Comparison of ENCODE assay signal across 8 mouse cellular contexts in the genomic region with DNA sequence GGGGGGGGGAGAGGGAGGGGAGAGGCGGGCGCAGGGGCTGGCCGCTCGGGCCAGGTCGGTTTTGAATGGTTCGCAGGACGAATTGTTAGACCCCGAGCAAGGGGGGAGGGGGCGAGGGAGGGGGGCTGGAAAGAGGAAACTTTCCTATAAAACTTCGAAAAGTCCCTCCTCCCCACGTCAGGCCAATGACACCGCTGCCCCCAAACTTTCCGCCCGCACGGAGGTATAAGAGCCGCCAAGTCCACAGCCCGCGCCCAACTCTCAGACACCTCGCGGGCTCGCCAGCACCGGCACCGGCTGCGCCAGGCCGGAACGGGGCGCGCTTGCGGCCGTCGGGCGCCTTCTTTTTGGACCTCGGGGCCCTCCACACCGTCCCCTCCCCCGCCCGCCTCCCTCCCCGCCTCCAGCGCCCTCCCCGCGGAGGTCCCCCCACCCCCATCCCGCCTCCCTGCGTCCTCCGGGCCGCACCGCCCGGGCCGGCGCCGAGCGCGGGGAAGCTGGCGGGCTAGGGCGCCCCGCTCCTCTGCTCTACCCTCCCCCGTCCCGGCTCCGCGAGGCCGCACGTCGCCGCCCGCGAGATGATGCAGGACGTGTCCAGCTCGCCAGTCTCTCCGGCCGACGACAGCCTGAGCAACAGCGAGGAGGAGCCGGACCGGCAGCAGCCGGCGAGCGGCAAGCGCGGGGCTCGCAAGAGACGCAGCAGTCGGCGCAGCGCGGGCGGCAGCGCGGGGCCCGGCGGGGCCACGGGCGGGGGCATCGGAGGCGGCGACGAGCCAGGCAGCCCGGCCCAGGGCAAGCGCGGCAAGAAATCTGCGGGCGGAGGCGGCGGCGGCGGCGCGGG. TPM values are rescaled to one million over a fixed set of nuclear protein-coding genes. Genes with fewer than 3 reads are reported as not detected.
DNase-seq lines count a peak whose midpoint lies in the region; ATAC-seq lines count a peak whose summit lies in the region.

A gene (plus strand): TSS at position 272 of the 841 bp plus-strand sequence.

- peaks cover 7% of the 10 kb centered on the region; the same call in 1 of the 2 replicates for H3K9me3 ChIP-seq in megakaryocyte, embryonic 14.5 days
- no peaks in the 10 kb centered on the region for H3K9me3 ChIP-seq in embryonic facial prominence, embryonic 10.5 days
- no peaks in the 10 kb centered on the region for H3K9me3 ChIP-seq in heart, embryonic 11.5 days (replicated peaks; ENCODE audit: control insufficient read depth, low read length)
- H3K9me3 ChIP-seq in neural tube, embryonic 11.5 days (ENCODE audit: control insufficient read depth, low read length): no peaks in the 10 kb centered on the region

- peaks cover 42% of the 10 kb centered on the region for H3K4me1 ChIP-seq in megakaryocyte, embryonic 14.5 days
- peaks cover 41% of the 10 kb centered on the region for H3K4me1 ChIP-seq in embryonic facial prominence, embryonic 10.5 days
- peaks cover 9% of the 10 kb centered on the region for H3K4me1 ChIP-seq in heart, embryonic 11.5 days (ENCODE audit: control insufficient read depth, insufficient read depth, low read length)
- H3K4me1 ChIP-seq in neural tube, embryonic 11.5 days (ENCODE audit: control insufficient read depth, insufficient read depth, low read length): peaks cover 7% of the 10 kb centered on the region; the same call in 1 of the 2 replicates

- H3K9ac ChIP-seq in heart, embryonic 11.5 days (ENCODE audit: low read depth, low read length): peak within 1 kb of the TSS; percentile 72
- peak within 1 kb of the TSS; percentile 70 for H3K9ac ChIP-seq in neural tube, embryonic 11.5 days (ENCODE audit: low read length)

- no peaks in the 10 kb centered on the region for H3K36me3 ChIP-seq in megakaryocyte, embryonic 14.5 days (replicated peaks; ENCODE audit: low read length)
- no peaks in the 10 kb centered on the region for H3K36me3 ChIP-seq in embryonic facial prominence, embryonic 10.5 days (replicated peaks)
- no peaks in the 10 kb centered on the region for H3K36me3 ChIP-seq in heart, embryonic 11.5 days (ENCODE audit: control insufficient read depth, insufficient read depth, low read length)
- H3K36me3 ChIP-seq in neural tube, embryonic 11.5 days (ENCODE audit: control insufficient read depth, insufficient read depth, low read length): no peaks in the 10 kb centered on the region

- H3K4me2 ChIP-seq in heart, embryonic 11.5 days: peak within 1 kb of the TSS; percentile 84
- H3K4me2 ChIP-seq in neural tube, embryonic 11.5 days (ENCODE audit: low read depth): peak within 1 kb of the TSS; percentile 63

- DNase-seq in embryonic facial prominence, embryonic 10.5 days (ENCODE audit: low spot score): peak; percentile 96
- peak; percentile 77 to 82 for DNase-seq in kidney, postnatal 4 days
- DNase-seq in neural tube, embryonic 11.5 days (ENCODE audit: low spot score): peak; percentile 87
- no peak for DNase-seq in layer of hippocampus, adult 11-12 months (ENCODE audit: low spot score)
- no peak for DNase-seq in frontal cortex, postnatal 36 days (ENCODE audit: low spot score in 2 of 2)

- H3K4me3 ChIP-seq in megakaryocyte, embryonic 14.5 days (replicated peaks): peak within 1 kb of the TSS; percentile 90
- H3K4me3 ChIP-seq in embryonic facial prominence, embryonic 10.5 days: peak within 1 kb of the TSS; percentile 87
- H3K4me3 ChIP-seq in heart, embryonic 11.5 days (ENCODE audit: low read depth, low read length): peak within 1 kb of the TSS; percentile 78
- peak within 1 kb of the TSS; percentile 58 for H3K4me3 ChIP-seq in neural tube, embryonic 11.5 days (ENCODE audit: low read depth, low read length)

- 2% methylated on average over 103 of the region's 105 CpGs for WGBS in embryonic facial prominence, embryonic 10.5 days
- under 1% methylated on average over 67 of the region's 105 CpGs for WGBS in heart, embryonic 11.5 days (ENCODE audit: insufficient replicate concordance)
- WGBS in neural tube, embryonic 11.5 days: under 1% methylated on average over 55 of the region's 105 CpGs

- ATAC-seq in megakaryocyte, adult 5-6 weeks (ENCODE audit: poor library complexity, severe bottlenecking): no peak
- ATAC-seq in heart, embryonic 11.5 days (replicated peaks; ENCODE audit: insufficient number of reproducible peaks, low FRiP score, low TSS enrichment): peak; percentile 90
- peak; percentile 56 for ATAC-seq in neural tube, embryonic 11.5 days (ENCODE audit: insufficient read depth, low FRiP score, low TSS enrichment)

- H3K27me3 ChIP-seq in megakaryocyte, embryonic 14.5 days (replicated peaks): peaks cover 77% of the 10 kb centered on the region
- peaks cover 96% of the 10 kb centered on the region for H3K27me3 ChIP-seq in embryonic facial prominence, embryonic 10.5 days (replicated peaks; ENCODE audit: low read depth, poor library complexity, severe bottlenecking)
- H3K27me3 ChIP-seq in heart, embryonic 11.5 days (ENCODE audit: control insufficient read depth, insufficient read depth, low read length): peaks cover 46% of the 10 kb centered on the region
- H3K27me3 ChIP-seq in neural tube, embryonic 11.5 days (ENCODE audit: control insufficient read depth, insufficient read depth, low read length): peaks cover 80% of the 10 kb centered on the region

- peak within 1 kb of the TSS; percentile 98 for H3K27ac ChIP-seq in embryonic facial prominence, embryonic 10.5 days (replicated peaks)
- peak within 1 kb of the TSS; percentile 88 for H3K27ac ChIP-seq in heart, embryonic 11.5 days (ENCODE audit: low read depth, low read length)
- H3K27ac ChIP-seq in neural tube, embryonic 11.5 days (ENCODE audit: low read depth, low read length): peak within 1 kb of the TSS; percentile 89

RNA-seq across cellular contexts. Expression of the gene that starts here (rescaled TPM):
- polyA plus RNA-seq in megakaryocyte, embryonic 14.5 days (2012; ENCODE audit: insufficient read depth, low replicate concordance): 0.19 TPM in 1 of 2 replicates, not detected in the other
- total RNA-seq in megakaryocyte, adult 5-6 weeks (2015): not detected in 2 replicates
- not detected in 2 replicates for total RNA-seq in megakaryocyte, adult 5-6 weeks (2017)
- polyA plus RNA-seq in embryonic facial prominence, embryonic 10.5 days (2016; fragmentation: Nextera tagmentation; extraction: Ambion mirVana): 29.0 and 35.6 TPM in 2 replicates
- polyA plus RNA-seq in heart, embryonic 11.5 days (2014; fragmentation: Nextera tagmentation; extraction: Ambion mirVana): 13.0 and 13.2 TPM in 2 replicates
- polyA plus RNA-seq in neural tube, embryonic 11.5 days (2014; fragmentation: Nextera tagmentation; extraction: Ambion mirVana): 20.9 and 25.2 TPM in 2 replicates

Comparison
In these comparisons a context has a peak if more than half of its experiments do, and no peak if none do; other contexts are left out.
1. RNA of the gene that starts here (polyA plus RNA-seq): 29.0 to 35.6 TPM in embryonic facial prominence, embryonic 10.5 days, 20.9 to 25.2 TPM in neural tube, embryonic 11.5 days and 13.0 to 13.2 TPM in heart, embryonic 11.5 days; 0.19 TPM in megakaryocyte, embryonic 14.5 days; every median in the first group is over 10 times any median in the second.
2. DNase-seq: peak in embryonic facial prominence, embryonic 10.5 days (single experiment), kidney, postnatal 4 days (2 of 2) and neural tube, embryonic 11.5 days (single experiment); none in layer of hippocampus, adult 11-12 months (single experiment) and frontal cortex, postnatal 36 days (0 of 2).
3. Peak in every context shown above with its lines, with median percentiles within 50 percentile points of each other: H3K4me3 ChIP-seq and H3K27ac ChIP-seq.